Mouse (Mus musculus): ENCODE measurements around the gene Fam104a. TPM values are rescaled to one million over a fixed set of nuclear protein-coding genes. Genes with fewer than 3 reads are reported as not detected.

The Fam104a gene
- polyA plus RNA-seq (2012; ENCODE audit: insufficient read depth, insufficient read length, low replicate concordance, missing spikeins) = not detected in 2 replicates

GRCm38 (mm10) chr11:113683957-113684706 lies at the start of gene Fam104a, which contains the start of gene D11Wsu47e:
Gene Fam104a, minus strand, starts transcription at chr11:113684155.
Gene D11Wsu47e, plus strand, starts transcription at chr11:113684412.
- H3K4me1 ChIP-seq (ENCODE audit: control insufficient read depth, insufficient read depth, low read length) = peaks cover 5% of the 10 kb centered on the region
- under 1% methylated on average over 73 of the region's 73 CpGs for WGBS
- no peak for TF ChIP-seq CTCF (IDR thresholded peaks at IDR 0.05; ENCODE audit: insufficient read depth, low read depth, low read length)
- peak; percentile 69 for TF ChIP-seq POLR2A (IDR thresholded peaks at IDR 0.05; ENCODE audit: insufficient read depth, low read depth, low read length)
- peak within 1 kb of the TSS; percentile 92 for H3K4me3 ChIP-seq (ENCODE audit: insufficient read depth, low read depth, low read length)
- peak within 1 kb of the TSS; percentile 80 for H3K27ac ChIP-seq (ENCODE audit: insufficient read depth, low read depth, low read length)

DNA sequence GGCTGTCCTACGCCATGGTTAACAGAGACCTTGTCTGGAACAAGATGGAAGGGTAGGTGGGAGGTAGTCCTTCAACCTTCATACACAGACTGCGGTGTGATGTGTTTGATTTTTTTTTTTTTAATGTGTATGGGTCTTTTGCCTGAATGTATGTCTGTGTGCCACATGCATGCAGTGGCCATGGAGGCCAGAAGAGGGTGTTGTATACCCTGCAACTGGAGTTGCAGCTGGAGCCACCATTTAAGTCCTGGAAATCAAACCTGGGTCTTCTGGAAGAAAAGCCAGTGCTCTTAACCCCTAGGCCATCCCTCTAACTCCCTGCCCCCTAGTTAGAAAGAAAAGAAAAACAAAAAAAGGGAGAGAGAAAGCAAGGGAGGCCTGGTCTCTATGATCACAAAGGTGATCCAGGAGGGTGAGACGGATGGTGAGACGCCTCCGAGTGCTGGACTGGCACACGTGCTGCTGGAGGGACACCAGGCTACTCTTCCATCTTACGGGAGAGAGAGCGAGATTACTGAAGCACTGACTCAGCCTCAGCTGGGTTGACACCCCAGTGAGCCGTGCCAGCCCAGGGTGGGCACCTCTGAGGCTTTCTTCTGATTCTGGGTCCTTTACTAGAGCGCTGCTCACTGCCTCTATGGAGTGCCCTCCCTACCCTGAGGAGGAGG lies 48.1 kb upstream of the Fam104a start:
- Histone ChIP-seq H3K4me1 (ENCODE audit: control insufficient read depth, insufficient read depth, low read length) (peaks cover 20% of the 10 kb centered on the region), H3K27ac (ENCODE audit: insufficient read depth, low read depth, low read length) (no peak overlapping the region), H3K4me3 (ENCODE audit: insufficient read depth, low read depth, low read length) (no peak overlapping the region)
- TF ChIP-seq POLR2A (IDR thresholded peaks at IDR 0.05; ENCODE audit: insufficient read depth, low read depth, low read length) (no peak), CTCF (IDR thresholded peaks at IDR 0.05; ENCODE audit: insufficient read depth, low read depth, low read length) (no peak)
- WGBS = 80% methylated on average over 10 of the region's 10 CpGs

DNA sequence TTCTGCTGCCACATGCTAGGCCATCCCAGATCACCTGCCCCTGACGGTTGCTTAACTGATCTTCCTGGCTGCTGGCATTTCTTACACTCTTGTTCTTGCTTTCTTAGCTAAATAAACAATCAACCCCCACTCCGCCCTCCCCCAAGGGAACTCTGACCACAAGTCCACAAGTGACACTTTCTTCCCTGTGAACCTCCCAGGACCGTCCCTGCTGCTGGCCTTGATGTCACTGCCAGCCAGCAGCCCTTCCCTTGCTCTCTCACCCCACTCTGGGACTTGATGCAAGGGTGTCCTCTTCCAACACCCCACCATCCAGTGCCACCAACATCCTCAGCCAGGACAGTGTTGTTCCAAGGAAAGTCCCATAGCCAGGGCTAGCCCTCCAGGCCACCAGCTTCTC lies 46.9 kb upstream of the Fam104a start:
- TF ChIP-seq POLR2A (IDR thresholded peaks at IDR 0.05; ENCODE audit: insufficient read depth, low read depth, low read length) (no peak), CTCF (IDR thresholded peaks at IDR 0.05; ENCODE audit: insufficient read depth, low read depth, low read length) (no peak)
- Histone ChIP-seq H3K4me3 (ENCODE audit: insufficient read depth, low read depth, low read length) (no peak overlapping the region), H3K4me1 (ENCODE audit: control insufficient read depth, insufficient read depth, low read length) (peaks cover 26% of the 10 kb centered on the region), H3K27ac (ENCODE audit: insufficient read depth, low read depth, low read length) (no peak overlapping the region)
- WGBS = 81% methylated on average over 3 of the region's 3 CpGs

GRCm38 (mm10) chr11:113729917-113730316 lies 46.0 kb upstream of the Fam104a start:
- Histone ChIP-seq H3K27ac (ENCODE audit: insufficient read depth, low read depth, low read length) (no peak overlapping the region), H3K4me3 (ENCODE audit: insufficient read depth, low read depth, low read length) (no peak overlapping the region), H3K4me1 (ENCODE audit: control insufficient read depth, insufficient read depth, low read length) (peaks cover 33% of the 10 kb centered on the region)
- TF ChIP-seq POLR2A (IDR thresholded peaks at IDR 0.05; ENCODE audit: insufficient read depth, low read depth, low read length) (no peak), CTCF (IDR thresholded peaks at IDR 0.05; ENCODE audit: insufficient read depth, low read depth, low read length) (no peak)
- WGBS = 70% methylated on average over 8 of the region's 8 CpGs

DNA sequence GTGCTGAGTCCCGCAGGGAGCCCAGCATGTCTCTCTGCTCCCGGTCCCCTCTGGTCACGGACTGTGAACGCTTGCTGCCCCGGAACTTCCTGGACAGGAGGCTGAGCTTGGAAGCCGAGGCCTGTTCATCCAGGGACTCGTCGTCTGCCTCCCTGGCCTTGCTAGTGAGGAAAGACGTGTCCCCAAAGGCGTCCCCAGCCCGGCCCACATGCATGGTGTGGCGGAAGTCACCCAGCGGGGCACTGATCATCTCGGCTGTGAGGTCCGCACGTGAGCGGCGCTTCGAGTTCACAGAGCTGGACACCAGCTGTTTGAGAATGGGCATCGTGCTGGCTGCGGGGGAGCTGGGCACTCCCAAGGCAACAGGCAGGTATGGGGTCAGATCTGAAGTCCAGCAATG lies 45.3 kb upstream of the Fam104a start:
- Histone ChIP-seq H3K4me1 (ENCODE audit: control insufficient read depth, insufficient read depth, low read length) (peaks cover 31% of the 10 kb centered on the region), H3K4me3 (ENCODE audit: insufficient read depth, low read depth, low read length) (no peak overlapping the region), H3K27ac (ENCODE audit: insufficient read depth, low read depth, low read length) (no peak overlapping the region)
- WGBS = 83% methylated on average over 21 of the region's 21 CpGs
- no peak for TF ChIP-seq CTCF (IDR thresholded peaks at IDR 0.05; ENCODE audit: insufficient read depth, low read depth, low read length)
- TF ChIP-seq POLR2A (IDR thresholded peaks at IDR 0.05; ENCODE audit: insufficient read depth, low read depth, low read length) = no peak

- WGBS = 77% methylated on average over 6 of the region's 6 CpGs
- Histone ChIP-seq H3K4me3 (ENCODE audit: insufficient read depth, low read depth, low read length) (no peak overlapping the region), H3K4me1 (ENCODE audit: control insufficient read depth, insufficient read depth, low read length) (peaks cover 23% of the 10 kb centered on the region), H3K27ac (ENCODE audit: insufficient read depth, low read depth, low read length) (no peak overlapping the region)
- no peak for TF ChIP-seq POLR2A (IDR thresholded peaks at IDR 0.05; ENCODE audit: insufficient read depth, low read depth, low read length)
- TF ChIP-seq CTCF (IDR thresholded peaks at IDR 0.05; ENCODE audit: insufficient read depth, low read depth, low read length) = no peak
Measured at GRCm38 (mm10) chr11:113727992-113728391, 44.0 kb upstream of the Fam104a start.

DNA sequence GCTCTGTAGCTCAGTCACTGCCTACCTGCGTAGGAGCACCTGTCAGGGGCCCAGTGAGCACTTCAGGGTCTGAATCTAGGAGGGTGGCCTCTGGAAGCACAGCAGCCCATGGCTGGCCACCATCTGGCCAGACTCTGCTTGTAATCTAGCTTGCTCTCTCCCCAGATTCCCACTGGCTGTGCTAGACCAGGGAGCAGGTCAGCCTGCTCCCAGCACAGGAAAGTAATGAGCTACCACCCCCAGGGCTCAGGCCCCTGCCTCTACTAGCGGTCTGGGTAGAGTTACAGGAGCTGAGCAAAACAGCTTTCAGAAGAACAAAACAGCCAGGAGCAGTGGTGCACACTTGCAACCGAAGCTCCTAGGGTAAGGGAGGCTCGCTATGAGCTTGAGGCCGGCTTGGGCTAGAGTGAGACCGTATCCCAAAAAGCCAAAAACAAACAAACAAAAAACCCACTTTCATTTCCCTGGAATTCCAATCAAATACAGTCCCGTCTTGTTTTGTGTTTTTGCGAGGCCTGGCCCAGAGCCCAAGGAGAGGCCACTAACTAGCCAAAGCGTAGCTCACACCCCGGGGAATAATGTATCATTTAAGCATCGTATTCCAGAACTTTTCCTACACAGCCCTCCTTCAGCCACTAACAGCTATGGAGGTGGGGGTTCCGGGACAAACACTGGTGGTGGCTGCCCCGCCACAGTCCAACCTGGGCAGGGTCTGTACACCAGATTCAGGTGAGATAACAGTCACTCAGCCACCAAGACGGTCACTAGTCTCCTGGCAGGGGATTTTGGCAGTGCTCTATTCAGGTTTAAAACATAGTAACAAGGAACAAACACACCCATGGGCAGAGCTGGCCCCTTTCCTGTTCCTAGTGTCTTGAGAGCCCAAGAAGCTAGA lies 43.3 kb upstream of the Fam104a start:
- TF ChIP-seq CTCF (IDR thresholded peaks at IDR 0.05; ENCODE audit: insufficient read depth, low read depth, low read length) = no peak
- TF ChIP-seq POLR2A (IDR thresholded peaks at IDR 0.05; ENCODE audit: insufficient read depth, low read depth, low read length) = no peak
- peaks cover 24% of the 10 kb centered on the region for H3K4me1 ChIP-seq (ENCODE audit: control insufficient read depth, insufficient read depth, low read length)
- 74% methylated on average over 14 of the region's 14 CpGs for WGBS
- H3K4me3 ChIP-seq (ENCODE audit: insufficient read depth, low read depth, low read length) = no peak overlapping the region
- H3K27ac ChIP-seq (ENCODE audit: insufficient read depth, low read depth, low read length) = no peak overlapping the region

- Histone ChIP-seq H3K27ac (ENCODE audit: insufficient read depth, low read depth, low read length) (no peak overlapping the region), H3K4me3 (ENCODE audit: insufficient read depth, low read depth, low read length) (no peak overlapping the region), H3K4me1 (ENCODE audit: control insufficient read depth, insufficient read depth, low read length) (peaks cover 25% of the 10 kb centered on the region)
- 72% methylated on average over 4 of the region's 4 CpGs for WGBS
- TF ChIP-seq CTCF (IDR thresholded peaks at IDR 0.05; ENCODE audit: insufficient read depth, low read depth, low read length) (no peak), POLR2A (IDR thresholded peaks at IDR 0.05; ENCODE audit: insufficient read depth, low read depth, low read length) (no peak)
Measured at GRCm38 (mm10) chr11:113725235-113726048, 41.5 kb upstream of the Fam104a start.

All from olfactory bulb, adult 2 months (tissue).